Mouse (Mus musculus): ENCODE measurements around the gene Rbm14. TPM values are rescaled to one million over a fixed set of nuclear protein-coding genes. Genes with fewer than 3 reads are reported as not detected.

The Rbm14 gene
- polyA plus RNA-seq (2015; fragmentation: Nextera tagmentation; extraction: Ambion mirVana), result 97.3 and 103 TPM in 2 replicates

GRCm38 (mm10) chr19:4811063-4811908, at the start of gene Rbm14, which contains the start of gene Gm21992:
TSS of gene Rbm14 (minus strand) at chr19:4811634.
TSS of gene Gm21992 (minus strand) at chr19:4811612.
- H3K27ac ChIP-seq, result peak within 1 kb of the TSS; percentile 98
- no peaks in the 10 kb centered on the region for H3K27me3 ChIP-seq
- H3K9me3 ChIP-seq (replicated peaks), result no peaks in the 10 kb centered on the region
- 0 out of 2 replicates have a peak, but pooled peaks cover 4% of the 10 kb centered on the region for H3K36me3 ChIP-seq
- peak within 1 kb of the TSS; percentile 67 for H3K4me3 ChIP-seq (replicated peaks)
- WGBS, result under 1% methylated on average over 83 of the region's 83 CpGs
- ATAC-seq (replicated peaks; ENCODE audit: low FRiP score), result peak; percentile 99
- peaks cover 27% of the 10 kb centered on the region for H3K4me1 ChIP-seq
- H3K9ac ChIP-seq, result peak within 1 kb of the TSS; percentile 78
- H3K4me2 ChIP-seq, result peak within 1 kb of the TSS; percentile 80

- no peak; the same call in 1 of the 2 replicates for ATAC-seq (replicated peaks; ENCODE audit: low FRiP score)
These were observed 47.6 kb upstream of the Rbm14 start for GRCm38 (mm10) chr19:4859081-4859480.

GRCm38 (mm10) chr19:4855951-4856350, 44.5 kb upstream of the Rbm14 start:
- H3K4me2 ChIP-seq, result peak overlapping the region; percentile 85
- H3K36me3 ChIP-seq, result peaks cover 9% of the 10 kb centered on the region; the same call in 1 of the 2 replicates
- WGBS, result 84% methylated on average over 4 of the region's 4 CpGs
- peaks cover 13% of the 10 kb centered on the region for H3K4me1 ChIP-seq
- no peak for ATAC-seq (replicated peaks; ENCODE audit: low FRiP score)
- H3K9ac ChIP-seq, result no peak overlapping the region
- H3K9me3 ChIP-seq (replicated peaks), result no peaks in the 10 kb centered on the region
- H3K27ac ChIP-seq, result no peak overlapping the region
- H3K4me3 ChIP-seq (replicated peaks), result peak overlapping the region; percentile 59; the same call in 1 of the 2 replicates
- 0 out of 2 replicates have a peak, but pooled peaks cover 4% of the 10 kb centered on the region for H3K27me3 ChIP-seq

More at GRCm38 (mm10) chr19:4859081-4859480, 47.6 kb upstream of the Rbm14 start:
- Histone ChIP-seq H3K4me1 (peaks cover 13% of the 10 kb centered on the region), H3K4me3 (replicated peaks) (no peak overlapping the region), H3K4me2 (no peak overlapping the region), H3K9ac (no peak overlapping the region), H3K27me3 (no peaks in the 10 kb centered on the region), H3K36me3 (peaks cover 9% of the 10 kb centered on the region; the same call in 1 of the 2 replicates), H3K9me3 (replicated peaks) (no peaks in the 10 kb centered on the region), H3K27ac (no peak overlapping the region)
- 73% methylated on average over 6 of the region's 6 CpGs for WGBS

- Histone ChIP-seq H3K9ac (peak overlapping the region; percentile 62), H3K4me1 (peaks cover 13% of the 10 kb centered on the region), H3K4me2 (peak overlapping the region; percentile 85), H3K27ac (peak overlapping the region; percentile 9), H3K9me3 (replicated peaks) (no peaks in the 10 kb centered on the region), H3K4me3 (replicated peaks) (peak overlapping the region; percentile 59), H3K36me3 (0 out of 2 replicates have a peak, but pooled peaks cover 4% of the 10 kb centered on the region), H3K27me3 (0 out of 2 replicates have a peak, but pooled peaks cover 6% of the 10 kb centered on the region)
- WGBS, result under 1% methylated on average over 14 of the region's 14 CpGs
- peak; percentile 67 for ATAC-seq (replicated peaks; ENCODE audit: low FRiP score)
These were observed 44.0 kb upstream of the Rbm14 start for GRCm38 (mm10) chr19:4855470-4855820.

- peak within 1 kb of the TSS; percentile 9 for H3K27ac ChIP-seq
- peak within 1 kb of the TSS; percentile 85 for H3K4me2 ChIP-seq
- 0 out of 2 replicates have a peak, but pooled peaks cover 6% of the 10 kb centered on the region for H3K27me3 ChIP-seq
- H3K4me1 ChIP-seq, result peaks cover 13% of the 10 kb centered on the region
- WGBS, result 4% methylated on average over 45 of the region's 45 CpGs
- H3K9me3 ChIP-seq (replicated peaks), result no peaks in the 10 kb centered on the region
- peak within 1 kb of the TSS; percentile 62 for H3K9ac ChIP-seq
- H3K4me3 ChIP-seq (replicated peaks), result peak within 1 kb of the TSS; percentile 59
- ATAC-seq (replicated peaks; ENCODE audit: low FRiP score), result peak; percentile 90
- no peaks in the 10 kb centered on the region for H3K36me3 ChIP-seq
These were observed 43.4 kb upstream of the Rbm14 start, which contains the start of gene Ctsf for GRCm38 (mm10) chr19:4854552-4855469. TSS of gene Ctsf (plus strand) at chr19:4855130.

- Histone ChIP-seq H3K4me3 (replicated peaks) (no peak overlapping the region), H3K4me1 (peaks cover 9% of the 10 kb centered on the region), H3K9me3 (replicated peaks) (no peaks in the 10 kb centered on the region), H3K27ac (no peak overlapping the region), H3K4me2 (no peak overlapping the region), H3K27me3 (0 out of 2 replicates have a peak, but pooled peaks cover 9% of the 10 kb centered on the region), H3K36me3 (no peaks in the 10 kb centered on the region), H3K9ac (no peak overlapping the region)
- WGBS, result 48% methylated on average over 5 of the region's 5 CpGs
- no peak for ATAC-seq (replicated peaks; ENCODE audit: low FRiP score)
These were observed 38.8 kb upstream of the Rbm14 start for GRCm38 (mm10) chr19:4850281-4850680.

GRCm38 (mm10) chr19:4849800-4850199, 38.4 kb upstream of the Rbm14 start:
- H3K9ac ChIP-seq, result no peak overlapping the region
- 42% methylated on average over 4 of the region's 4 CpGs for WGBS
- no peaks in the 10 kb centered on the region for H3K36me3 ChIP-seq
- no peak overlapping the region for H3K4me3 ChIP-seq (replicated peaks)
- H3K27ac ChIP-seq, result no peak overlapping the region
- no peak overlapping the region for H3K4me2 ChIP-seq
- peaks cover 5% of the 10 kb centered on the region for H3K4me1 ChIP-seq
- H3K9me3 ChIP-seq (replicated peaks), result no peaks in the 10 kb centered on the region
- no peak for ATAC-seq (replicated peaks; ENCODE audit: low FRiP score)
- 0 out of 2 replicates have a peak, but pooled peaks cover 9% of the 10 kb centered on the region for H3K27me3 ChIP-seq

- Histone ChIP-seq H3K9me3 (replicated peaks) (no peaks in the 10 kb centered on the region), H3K4me1 (no peaks in the 10 kb centered on the region), H3K27ac (no peak overlapping the region), H3K36me3 (no peaks in the 10 kb centered on the region), H3K27me3 (peaks cover 8% of the 10 kb centered on the region; the same call in 1 of the 2 replicates), H3K4me2 (no peak overlapping the region), H3K4me3 (replicated peaks) (no peak overlapping the region), H3K9ac (no peak overlapping the region)
- WGBS, result 36% methylated on average over 7 of the region's 7 CpGs
- ATAC-seq (replicated peaks; ENCODE audit: low FRiP score), result no peak
These were observed 36.1 kb upstream of the Rbm14 start for GRCm38 (mm10) chr19:4847490-4847889.

GRCm38 (mm10) chr19:4845846-4846245, 34.4 kb upstream of the Rbm14 start:
- Histone ChIP-seq H3K9me3 (replicated peaks) (no peaks in the 10 kb centered on the region), H3K4me3 (replicated peaks) (no peak overlapping the region), H3K4me2 (no peak overlapping the region), H3K27ac (no peak overlapping the region), H3K9ac (no peak overlapping the region), H3K36me3 (no peaks in the 10 kb centered on the region), H3K27me3 (peaks cover 21% of the 10 kb centered on the region), H3K4me1 (no peaks in the 10 kb centered on the region)
- 59% methylated on average over 2 of the region's 2 CpGs for WGBS
- no peak for ATAC-seq (replicated peaks; ENCODE audit: low FRiP score)

GRCm38 (mm10) chr19:4842611-4843010, 31.2 kb upstream of the Rbm14 start:
- Histone ChIP-seq H3K9ac (no peak overlapping the region), H3K4me1 (peaks cover 17% of the 10 kb centered on the region), H3K27me3 (peaks cover 32% of the 10 kb centered on the region), H3K27ac (no peak overlapping the region), H3K4me2 (no peak overlapping the region), H3K9me3 (replicated peaks) (no peaks in the 10 kb centered on the region), H3K36me3 (no peaks in the 10 kb centered on the region), H3K4me3 (replicated peaks) (no peak overlapping the region)
- no peak for ATAC-seq (replicated peaks; ENCODE audit: low FRiP score)
- 67% methylated on average over 2 of the region's 2 CpGs for WGBS

GRCm38 (mm10) chr19:4840848-4841247, 29.4 kb upstream of the Rbm14 start:
- H3K27me3 ChIP-seq, result peaks cover 29% of the 10 kb centered on the region
- H3K27ac ChIP-seq, result no peak overlapping the region
- H3K9me3 ChIP-seq (replicated peaks), result no peaks in the 10 kb centered on the region
- no peak for ATAC-seq (replicated peaks; ENCODE audit: low FRiP score)
- peaks cover 17% of the 10 kb centered on the region for H3K4me1 ChIP-seq
- H3K4me3 ChIP-seq (replicated peaks), result no peak overlapping the region
- 0 out of 2 replicates have a peak, but pooled peaks cover 2% of the 10 kb centered on the region for H3K36me3 ChIP-seq
- no peak overlapping the region for H3K4me2 ChIP-seq
- 85% methylated on average over 9 of the region's 9 CpGs for WGBS
- no peak overlapping the region for H3K9ac ChIP-seq

Data from kidney, embryonic 15.5 days (tissue).